Mouse (Mus musculus): ENCODE results near the gene Noxa1. TPM values are rescaled to one million over a fixed set of nuclear protein-coding genes. Genes with fewer than 3 reads are reported as not detected.

The Noxa1 gene
- total RNA-seq, 2 experiments from 2014 or later: not detected

DNA sequence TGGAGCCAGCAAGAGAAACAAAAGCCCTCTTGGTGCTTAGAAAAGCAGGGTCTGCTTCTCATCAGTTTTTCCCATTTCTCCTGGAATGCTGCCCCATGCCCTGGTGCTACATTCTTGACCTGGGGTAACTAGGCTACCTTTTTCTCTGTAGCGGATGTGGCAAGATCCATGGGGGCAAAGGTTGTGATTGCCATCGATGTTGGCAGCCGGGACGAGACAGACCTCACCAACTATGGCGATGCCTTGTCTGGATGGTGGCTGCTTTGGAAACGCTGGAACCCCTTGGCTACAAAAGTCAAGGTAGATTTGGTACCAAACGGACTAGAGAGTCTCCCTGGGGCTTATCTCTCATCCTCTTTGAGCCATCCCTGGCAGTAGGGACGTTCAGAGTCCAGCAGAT lies 43.5 kb downstream of the Noxa1 start:
- no peak for DNase-seq (ENCODE audit: extremely low spot score in 1 of 2, low spot score in 1 of 2)

DNA sequence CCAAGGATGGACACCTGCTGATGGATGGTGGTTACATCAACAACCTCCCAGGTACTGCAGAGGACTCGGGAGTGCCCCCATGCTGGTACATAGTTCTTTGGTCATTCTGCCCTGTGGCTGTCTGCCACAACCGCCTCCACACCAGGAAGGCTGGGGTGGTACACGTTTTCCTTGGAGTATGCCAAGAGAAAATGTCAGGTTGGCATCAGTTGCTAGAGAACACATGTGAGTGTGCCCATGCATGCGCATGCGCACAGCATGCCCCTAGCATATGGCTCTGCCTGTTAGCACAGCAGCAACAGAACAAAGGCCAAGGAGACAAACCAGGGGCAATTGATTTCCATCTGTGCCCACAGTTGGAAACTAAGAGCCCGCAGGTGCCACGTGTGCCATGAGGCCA lies 44.0 kb downstream of the Noxa1 start:
- DNase-seq (ENCODE audit: extremely low spot score in 1 of 2, low spot score in 1 of 2): no peak

DNA sequence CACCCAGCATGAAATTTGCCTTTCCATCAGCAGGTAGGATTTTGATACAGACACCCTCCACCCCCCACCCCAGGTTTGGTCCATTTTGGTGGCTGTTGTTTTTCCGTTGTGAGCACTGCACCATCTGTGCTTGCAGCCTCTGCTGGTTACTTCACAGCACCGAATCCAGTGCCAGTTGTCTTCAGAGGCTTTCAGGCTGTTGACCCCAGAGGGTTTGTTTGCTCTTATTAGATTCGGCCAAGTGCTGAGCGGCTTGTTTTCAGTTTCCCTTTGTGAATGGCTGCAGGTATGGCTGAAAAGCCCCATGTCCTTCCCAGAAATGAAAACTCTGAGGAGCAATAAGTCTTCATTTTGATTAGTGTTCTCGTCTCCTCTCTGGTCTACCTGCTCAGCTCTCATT lies 54.9 kb downstream of the Noxa1 start:
- no peak for DNase-seq (ENCODE audit: extremely low spot score in 1 of 2, low spot score in 1 of 2)

Small RNA genes within 50 kb of the gene (microRNA-seq; reads per million reads assigned to microRNA genes)
- 0 reads per million in 2 experiments for gene Gm24328
- gene Mir7664: 0.55 to 1.4 reads per million in 2 experiments

Other genes with a start within 250 kb of the Noxa1 start
- gene Ehmt1, start 175.5 kb downstream of the Noxa1 start, total RNA-seq (2021): 10 to 100 TPM; 61.4 to 71.0 TPM
- 10 to 100 TPM in 1 of 2 experiments, 1 to 10 TPM in 1; 9.5 to 13.5 TPM for gene Arrdc1, start 159.9 kb downstream of the Noxa1 start, total RNA-seq (2021)
- gene Zmynd19, start 145.4 kb downstream of the Noxa1 start, total RNA-seq (2021): 10 to 100 TPM; 38.5 TPM
- gene Dph7, start 132.7 kb downstream of the Noxa1 start, total RNA-seq (2021): 10 to 100 TPM; 31.6 to 33.0 TPM
- 10 to 100 TPM; 85.3 to 93.5 TPM for gene Mrpl41, start 120.1 kb downstream of the Noxa1 start, total RNA-seq (2021)
- 10 to 100 TPM; 24.2 to 25.2 TPM for gene Pnpla7, start 119.1 kb downstream of the Noxa1 start, total RNA-seq (2021)
- 100 to 1,000 TPM; 985 to 995 TPM for gene Nsmf, start 40.8 kb downstream of the Noxa1 start, total RNA-seq (2021)
- not detected for gene Entpd8, start 14.8 kb downstream of the Noxa1 start, total RNA-seq (2021)
- 10 to 100 TPM; 27.5 to 35.7 TPM for gene Nrarp, start 85.6 kb upstream of the Noxa1 start, total RNA-seq (2021)
- 1 to 10 TPM; 1.5 TPM for gene Tor4a, start 101.7 kb upstream of the Noxa1 start, total RNA-seq (2021)
- gene Nelfb, start 116.3 kb upstream of the Noxa1 start, total RNA-seq (2021): 10 to 100 TPM; 55.8 to 58.9 TPM
- under 1 TPM in 1 of 2 experiments, not detected in 1; 0.32 TPM for gene Stpg3, start 119.5 kb upstream of the Noxa1 start, total RNA-seq (2021)
- under 1 TPM in 1 of 2 experiments, not detected in 1; 0.59 TPM for gene Fam166a, start 123.6 kb upstream of the Noxa1 start, total RNA-seq (2021)
- 100 to 1,000 TPM; 330 to 361 TPM for gene Tubb4b, start 129.6 kb upstream of the Noxa1 start, total RNA-seq (2021)
- not detected for gene Slc34a3, start 139.2 kb upstream of the Noxa1 start, total RNA-seq (2021)
- not detected for gene Rnf224, start 141.6 kb upstream of the Noxa1 start, total RNA-seq (2021)
- gene Rnf208, start 147.1 kb upstream of the Noxa1 start, total RNA-seq (2021): 100 to 1,000 TPM; 230 to 231 TPM
- gene Cysrt1, start 147.3 kb upstream of the Noxa1 start, total RNA-seq (2021): under 1 TPM in 1 of 2 experiments, not detected in 1; 0.79 TPM
- gene AL732309.1, start 151.7 kb upstream of the Noxa1 start, total RNA-seq (2021): 1 to 10 TPM; 3.3 to 5.2 TPM
- 10 to 100 TPM; 38.1 to 40.5 TPM for gene Tmem203, start 160.3 kb upstream of the Noxa1 start, total RNA-seq (2021)
- gene Tprn, start 167.5 kb upstream of the Noxa1 start, total RNA-seq (2021): 10 to 100 TPM; 27.0 to 29.4 TPM
- gene Ssna1, start 177.3 kb upstream of the Noxa1 start, total RNA-seq (2021): 10 to 100 TPM; 69.2 to 71.6 TPM
- 10 to 100 TPM; 85.1 to 86.5 TPM for gene Anapc2, start 177.3 kb upstream of the Noxa1 start, total RNA-seq (2021)
- gene Tmem210, start 193.0 kb upstream of the Noxa1 start, total RNA-seq (2021): not detected
- not detected for gene Lrrc26, start 194.8 kb upstream of the Noxa1 start, total RNA-seq (2021)
- gene Grin1, start 224.0 kb upstream of the Noxa1 start, total RNA-seq (2021): 100 to 1,000 TPM; 405 to 487 TPM
- gene Man1b1, start 237.2 kb upstream of the Noxa1 start, total RNA-seq (2021): 10 to 100 TPM; 53.7 to 56.1 TPM

Data from layer of hippocampus, postnatal 25 days (tissue).